Mouse (Mus musculus) embryonic fibroblast, embryonic 13.5 days (primary cell): ENCODE measurements around the gene Shisa7.

Source experiments
- CTCF ChIP-seq: IDR thresholded peaks from 2 replicates; pipeline ENCODE4 v1.5.1; 2011; ENCODE audit warnings: mild to moderate bottlenecking, control low read depth, low read length, moderate library complexity, borderline replicate concordance; ENCODE audit not compliant: insufficient read depth
- POLR2A ChIP-seq: IDR thresholded peaks from 2 replicates; pipeline ENCODE4 v1.6.1; 2011; ENCODE audit warnings: low read depth, mild to moderate bottlenecking, control low read depth, low read length, moderate library complexity

- TF ChIP-seq CTCF (no peak), POLR2A (no peak)
Observed at GRCm38 (mm10) chr7:4782130-4782529, 62.4 kb downstream of the Shisa7 start.
